In the genomic region with DNA sequence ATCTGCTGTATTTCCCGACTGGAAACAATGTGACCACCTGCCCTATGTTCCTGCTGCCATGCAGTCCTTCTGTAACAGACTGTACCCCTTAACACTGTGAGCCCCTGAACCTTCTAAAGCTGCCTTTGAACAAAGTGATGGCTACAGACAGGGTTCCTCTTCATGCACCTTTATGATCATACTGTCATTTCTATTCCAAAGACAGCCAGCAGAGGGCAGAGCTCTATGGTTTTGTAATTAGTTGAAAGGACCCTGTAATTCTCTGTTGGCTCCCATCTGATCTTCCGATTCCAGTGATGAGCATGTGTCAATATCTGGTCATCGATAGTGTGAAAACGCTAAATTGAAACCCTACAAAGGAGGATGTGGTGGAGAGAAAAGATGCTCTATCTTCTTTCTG, we compare ENCODE assay signal across 7 mouse cellular contexts.
A peak's percentile ranks its signal among the peaks of the same experiment; 100 is the strongest.
DNase-seq lines count a peak whose midpoint lies in the region.

No protein-coding gene starts in this region.

- peak; percentile 11 for DNase-seq in kidney, adult 18-20 months
- DNase-seq in kidney, adult 11 months, result no peak
- DNase-seq in urinary bladder, postnatal 25 days (ENCODE audit: low spot score), result peak; percentile 28
- no peak for DNase-seq in urinary bladder, adult 2 months (ENCODE audit: low spot score)
- DNase-seq in embryo, embryonic 9.5 days (ENCODE audit: extremely low spot score), result peak; percentile 29
- DNase-seq in splenic B cell, adult 2 months (ENCODE audit: low read depth, low spot score), result peak; percentile 30
- no peak for DNase-seq in frontal cortex, postnatal 10 days (ENCODE audit: low spot score in 2 of 2)

- H3K27me3 ChIP-seq in splenic B cell, adult 2 months (ENCODE audit: control insufficient read depth, insufficient read depth, low read length, poor library complexity, severe bottlenecking), result no peaks in the 10 kb centered on the region

- H3K36me3 ChIP-seq in splenic B cell, adult 2 months (ENCODE audit: control insufficient read depth, insufficient read depth, low read length, poor library complexity, severe bottlenecking), result no peaks in the 10 kb centered on the region

Comparison
In these comparisons a context has a peak if more than half of its experiments do, and no peak if none do; other contexts are left out.
1. DNase-seq: peak in kidney, adult 18-20 months (single experiment), urinary bladder, postnatal 25 days (single experiment), embryo, embryonic 9.5 days (single experiment) and splenic B cell, adult 2 months (single experiment); none in kidney, adult 11 months (single experiment), urinary bladder, adult 2 months (single experiment) and frontal cortex, postnatal 10 days (0 of 2).